Mouse (Mus musculus) limb, embryonic 14.5 days (tissue): ENCODE data around the gene Fap. TPM values are rescaled to one million over a fixed set of nuclear protein-coding genes. Genes with fewer than 3 reads are reported as not detected.
A peak's percentile ranks its signal among the peaks of the same experiment; 100 is the strongest.

Source experiments
- ATAC-seq: fragments of 200-750 bp; cut with Nextera tagmentation; 2 replicates; pipeline ENCODE4 v1.8.0; 2017; ENCODE audit warnings: low read depth, moderate number of reproducible peaks, moderate TSS enrichment; ENCODE audit not compliant: low FRiP score
- DNase-seq: peaks from one replicate; pipeline ENCODE4 v3.0.0-alpha.2; 2015; ENCODE audit warnings: low spot score
- H3K27ac ChIP-seq: fragments of 300-500 bp; sonication (generic); replicated peaks from 2 replicates; pipeline ENCODE4 v1.5.1; 2014; ENCODE audit warnings: low read depth, mild to moderate bottlenecking, low read length, moderate library complexity, mixed read lengths
- H3K27me3 ChIP-seq: fragments of 300-500 bp; sonication (generic); 2 replicates; pipeline ENCODE4 v1.6.1; 2014; ENCODE audit warnings: low read length, mixed read lengths; ENCODE audit not compliant: control insufficient read depth, insufficient read depth
- H3K36me3 ChIP-seq: fragments of 300-500 bp; sonication (generic); 2 replicates; pipeline ENCODE4 v1.6.1; 2014; ENCODE audit warnings: mild to moderate bottlenecking, low read length, moderate library complexity, mixed read lengths; ENCODE audit not compliant: control insufficient read depth, insufficient read depth
- H3K4me1 ChIP-seq: fragments of 300-500 bp; sonication (generic); 2 replicates; pipeline ENCODE4 v1.6.1; 2014; ENCODE audit warnings: antibody characterized with exemption, low read length, mixed read lengths; ENCODE audit not compliant: control insufficient read depth, insufficient read depth
- H3K4me2 ChIP-seq: fragments of 300-500 bp; sonication (generic); replicated peaks from 2 replicates; pipeline ENCODE4 v1.6.1; 2014; ENCODE audit warnings: low read depth, mild to moderate bottlenecking, low read length, moderate library complexity; ENCODE audit not compliant: severe bottlenecking
- H3K4me3 ChIP-seq: fragments of 300-500 bp; sonication (generic); replicated peaks from 2 replicates; pipeline ENCODE4 v1.5.1; 2014; ENCODE audit warnings: low read length
- H3K9ac ChIP-seq: fragments of 300-500 bp; sonication (generic); 2 replicates; pipeline ENCODE4 v1.6.1; 2014; ENCODE audit warnings: mild to moderate bottlenecking, low read depth, low read length, moderate library complexity; ENCODE audit not compliant: severe bottlenecking
- H3K9me3 ChIP-seq: fragments of 300-500 bp; sonication (generic); 2 replicates; pipeline ENCODE4 v1.6.1; 2016; ENCODE audit warnings: low read length; ENCODE audit not compliant: control insufficient read depth
- POLR2A ChIP-seq: fragments of 200-500 bp; IDR thresholded peaks from 2 replicates; pipeline ENCODE4 v1.8.0; 2012; ENCODE audit warnings: inconsistent platforms, mild to moderate bottlenecking, moderate library complexity, borderline replicate concordance; ENCODE audit not compliant: insufficient read depth, insufficient read length; ENCODE audit errors: extremely low read depth
- WGBS: fragments of 180-500 bp; shearing (Covaris S2); extraction: QIAGEN DNeasy Blood & Tissue Kit; methylation state at CpG from one replicate; pipeline ENCODE4 v1.1.7; 2014; 5-methylcytosine and 5-hydroxymethylcytosine counted together
- polyA plus RNA-seq, 2 experiments: library from polyadenylated mRNA; depleted of rRNA in 1 of 2; stranded (reverse) in 1 of 2; unstranded in 1 of 2; fragments of >200 nt; fragmentation: Nextera tagmentation in 1 of 2; extraction: Ambion mirVana in 1 of 2; gene quantifications; 2 replicates each; pipeline versions ENCODE4 v1.2.1 to v1.2.3; 2012 to 2014

Gene Fap
- polyA plus RNA-seq (2012; rRNA removed) = 26.8 and 31.9 TPM in 2 replicates
- polyA plus RNA-seq (2014; fragmentation: Nextera tagmentation; extraction: Ambion mirVana) = 28.0 and 29.9 TPM in 2 replicates

GRCm38 (mm10) chr2:62573753-62574159 is at the start of gene Fap:
Gene Fap (minus strand): TSS chr2:62574075.
- Histone ChIP-seq H3K9me3 (no peaks in the 10 kb centered on the region), H3K36me3 (no peaks in the 10 kb centered on the region), H3K4me2 (peak within 1 kb of the TSS; percentile 48), H3K27me3 (no peaks in the 10 kb centered on the region), H3K4me3 (peak within 1 kb of the TSS; percentile 37), H3K4me1 (peaks cover 9% of the 10 kb centered on the region), H3K9ac (peak within 1 kb of the TSS; percentile 45), H3K27ac (peak within 1 kb of the TSS; percentile 83)
- WGBS = 14% methylated on average over 12 of the region's 12 CpGs
- DNase-seq (peak; percentile 85), ATAC-seq (peak; percentile 88)
- TF ChIP-seq POLR2A = no peak

DNA sequence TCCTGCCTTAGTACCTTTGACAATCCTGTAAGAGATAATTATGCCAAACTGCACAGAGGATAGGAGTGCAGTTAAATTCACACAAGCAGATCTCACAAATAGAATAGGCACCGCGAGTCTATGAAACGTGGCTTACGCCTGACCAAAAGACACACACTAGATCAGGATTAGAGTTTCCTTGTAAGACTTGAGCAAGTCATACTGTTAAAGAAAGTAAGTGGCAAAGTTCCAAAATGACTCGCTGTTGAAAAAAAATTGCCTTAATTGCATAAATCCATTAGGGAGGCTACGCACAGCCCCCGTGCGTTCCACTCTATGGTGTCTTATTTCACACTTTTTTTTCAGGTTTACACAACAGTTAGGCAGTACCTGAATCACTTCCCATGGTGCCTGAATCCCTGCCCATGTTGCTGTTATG is 49.2 kb upstream of the Fap start:
- H3K27me3 ChIP-seq = no peaks in the 10 kb centered on the region
- no peak overlapping the region for H3K27ac ChIP-seq
- no peak overlapping the region for H3K9ac ChIP-seq
- DNase-seq (no peak), ATAC-seq (no peak)
- TF ChIP-seq POLR2A = no peak
- H3K4me2 ChIP-seq = no peak overlapping the region
- H3K4me3 ChIP-seq = no peak overlapping the region
- no peaks in the 10 kb centered on the region for H3K9me3 ChIP-seq
- no peaks in the 10 kb centered on the region for H3K4me1 ChIP-seq
- 60% methylated on average over 8 of the region's 8 CpGs for WGBS
- H3K36me3 ChIP-seq = no peaks in the 10 kb centered on the region

GRCm38 (mm10) chr2:62619679-62620078 is 45.8 kb upstream of the Fap start:
- Histone ChIP-seq H3K27ac (no peak overlapping the region), H3K27me3 (no peaks in the 10 kb centered on the region), H3K9ac (no peak overlapping the region), H3K4me1 (no peaks in the 10 kb centered on the region), H3K4me3 (no peak overlapping the region), H3K9me3 (no peaks in the 10 kb centered on the region), H3K36me3 (no peaks in the 10 kb centered on the region), H3K4me2 (no peak overlapping the region)
- WGBS = 61% methylated on average over 2 of the region's 2 CpGs
- TF ChIP-seq POLR2A = no peak
- DNase-seq = no peak
- no peak for ATAC-seq

DNA sequence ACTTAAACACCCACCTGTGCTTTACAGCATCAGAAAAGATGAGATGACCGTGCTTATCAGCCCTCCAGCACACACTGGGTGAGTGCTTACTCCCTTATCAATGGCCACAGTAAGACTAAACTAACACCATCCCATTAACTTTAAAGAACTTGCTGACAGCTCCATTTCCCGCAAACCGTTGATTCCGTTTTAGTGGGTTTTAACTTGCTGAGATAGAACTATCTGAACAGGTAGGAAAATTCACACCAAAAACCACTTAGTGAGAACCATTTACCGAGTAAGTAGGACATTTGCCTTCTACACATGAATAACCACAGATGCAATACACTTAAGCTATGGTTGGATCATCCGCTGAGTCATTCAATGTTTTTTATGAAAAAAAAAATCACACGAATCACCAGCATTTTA is 45.1 kb upstream of the Fap start:
- no peaks in the 10 kb centered on the region for H3K9me3 ChIP-seq
- TF ChIP-seq POLR2A = no peak
- no peaks in the 10 kb centered on the region for H3K36me3 ChIP-seq
- no peaks in the 10 kb centered on the region for H3K27me3 ChIP-seq
- whole genome bisulfite sequencing = 80% methylated on average over 7 of the region's 7 CpGs
- H3K4me2 ChIP-seq = no peak overlapping the region
- H3K4me3 ChIP-seq = no peak overlapping the region
- H3K9ac ChIP-seq = no peak overlapping the region
- H3K4me1 ChIP-seq = no peaks in the 10 kb centered on the region
- ATAC-seq (no peak), DNase-seq (no peak)
- no peak overlapping the region for H3K27ac ChIP-seq

DNA sequence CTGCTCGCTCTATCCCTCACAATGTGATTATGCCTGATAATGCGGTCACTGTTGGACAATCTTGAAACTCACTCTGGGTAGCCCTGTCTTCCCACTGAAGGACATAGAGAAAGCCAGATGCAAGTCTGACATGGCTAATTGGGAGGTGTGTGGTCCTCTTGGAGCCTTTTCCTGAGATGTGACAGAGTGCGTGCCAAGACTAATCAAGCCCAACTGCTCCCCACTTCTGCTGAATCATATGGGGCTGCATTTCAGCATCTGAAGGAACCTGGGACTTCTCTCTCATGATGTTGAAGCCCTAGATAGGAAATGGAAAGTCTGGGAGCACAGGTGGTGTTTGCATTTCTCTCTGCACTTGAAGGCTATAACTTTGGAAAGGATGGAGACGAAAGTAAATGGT is 39.3 kb upstream of the Fap start:
- Histone ChIP-seq H3K4me3 (no peak overlapping the region), H3K4me1 (no peaks in the 10 kb centered on the region), H3K9me3 (no peaks in the 10 kb centered on the region), H3K27ac (no peak overlapping the region), H3K4me2 (no peak overlapping the region), H3K27me3 (no peaks in the 10 kb centered on the region), H3K9ac (no peak overlapping the region), H3K36me3 (no peaks in the 10 kb centered on the region)
- whole genome bisulfite sequencing = 94% methylated on average over 4 of the region's 4 CpGs
- ATAC-seq (no peak), DNase-seq (no peak)
- TF ChIP-seq POLR2A = no peak

DNA sequence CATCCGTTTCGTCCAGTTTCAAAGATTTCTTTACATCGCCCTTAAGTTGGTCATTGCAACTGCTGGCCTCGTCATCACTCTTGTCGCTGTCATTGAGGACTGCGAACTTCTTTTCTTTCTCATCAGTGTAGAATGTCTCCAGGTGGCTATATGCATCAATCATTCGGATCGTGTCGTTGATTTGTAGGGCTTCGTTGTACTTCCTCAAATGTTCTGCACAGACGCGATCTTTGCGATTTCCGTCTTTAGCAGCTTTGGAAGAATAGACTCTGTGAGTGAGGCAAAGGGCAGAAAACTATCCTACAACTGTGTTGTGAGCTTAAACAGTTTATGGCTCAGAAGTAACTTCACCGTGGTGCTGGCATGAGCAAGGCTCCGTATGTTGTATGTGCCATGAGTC is 32.3 kb upstream of the Fap start:
- ATAC-seq (no peak), DNase-seq (no peak)
- H3K9ac ChIP-seq = no peak overlapping the region
- no peaks in the 10 kb centered on the region for H3K36me3 ChIP-seq
- H3K9me3 ChIP-seq = no peaks in the 10 kb centered on the region
- no peak for TF ChIP-seq POLR2A
- no peak overlapping the region for H3K4me3 ChIP-seq
- H3K4me1 ChIP-seq = no peaks in the 10 kb centered on the region
- H3K27ac ChIP-seq = no peak overlapping the region
- no peak overlapping the region for H3K4me2 ChIP-seq
- no peaks in the 10 kb centered on the region for H3K27me3 ChIP-seq
- 85% methylated on average over 16 of the region's 16 CpGs for WGBS
